Mouse (Mus musculus) testis, adult 2 months (tissue): Measurements from ENCODE around the gene Ube3a. TPM values are rescaled to one million over a fixed set of nuclear protein-coding genes. Genes with fewer than 3 reads are reported as not detected.

Experiments used
- H3K27ac ChIP-seq: fragments of 200-500 bp; 2 replicates; pipeline ENCODE4 v1.5.1; 2012; ENCODE audit warnings: low read depth, low read length; ENCODE audit not compliant: control insufficient read depth, insufficient read depth
- H3K27me3 ChIP-seq: fragments of 200-500 bp; 2 replicates; pipeline ENCODE4 v1.6.1; 2012; ENCODE audit warnings: mild to moderate bottlenecking, low read length, moderate library complexity; ENCODE audit not compliant: control insufficient read depth, insufficient read depth
- H3K36me3 ChIP-seq: fragments of 200-500 bp; 2 replicates; pipeline ENCODE4 v1.6.1; 2012; ENCODE audit warnings: mild to moderate bottlenecking, low read length; ENCODE audit not compliant: control insufficient read depth, insufficient read depth
- H3K4me1 ChIP-seq: fragments of 200-500 bp; 2 replicates; pipeline ENCODE4 v1.6.1; 2012; ENCODE audit warnings: low read length; ENCODE audit not compliant: control insufficient read depth, insufficient read depth
- H3K4me3 ChIP-seq: fragments of 200-500 bp; 2 replicates; pipeline ENCODE4 v1.5.1; 2012; ENCODE audit warnings: low read depth, mild to moderate bottlenecking, low read length, moderate library complexity, mixed read lengths; ENCODE audit not compliant: control insufficient read depth
- CTCF ChIP-seq: fragments of 200-500 bp; IDR thresholded peaks from 2 replicates; pipeline ENCODE4 v1.5.1; 2012; ENCODE audit warnings: low read depth, mild to moderate bottlenecking, inconsistent platforms, low read length, moderate library complexity; ENCODE audit not compliant: control insufficient read depth, insufficient read depth, insufficient replicate concordance
- POLR2A ChIP-seq: fragments of 200-500 bp; IDR thresholded peaks from 2 replicates; pipeline ENCODE4 v1.6.1; 2012; ENCODE audit warnings: low read depth, mild to moderate bottlenecking, inconsistent platforms, low read length, moderate library complexity; ENCODE audit not compliant: control insufficient read depth
- polyA plus RNA-seq: library from polyadenylated mRNA; depleted of rRNA; stranded (reverse); fragments of >200 nt; gene quantifications from 2 replicates; pipeline ENCODE4 v1.2.3, GENCODE M21; 2012

The Ube3a gene
- polyA plus RNA-seq, 1 experiment = 18.1 TPM

DNA sequence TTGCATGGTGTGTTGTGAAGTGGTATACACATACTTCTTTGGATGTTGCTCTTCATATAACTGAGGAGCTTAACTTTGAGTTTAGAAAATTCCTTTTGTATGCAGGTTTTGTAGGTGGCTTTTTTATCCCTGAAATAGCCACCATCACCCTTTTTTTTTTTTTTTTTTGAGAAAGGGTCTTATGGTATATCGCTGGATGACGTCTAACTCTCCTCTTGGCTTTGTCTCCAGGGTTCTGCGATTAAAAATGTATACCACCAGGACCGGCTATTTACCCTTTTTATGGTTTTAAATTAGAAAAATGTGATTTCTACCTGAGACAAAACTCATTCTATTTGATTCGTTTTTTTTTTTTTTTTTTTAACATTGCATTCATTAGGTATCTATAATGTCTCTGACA is 2.2 kb downstream of the Ube3a start:
- no peak overlapping the region for H3K4me3 ChIP-seq
- no peaks in the 10 kb centered on the region for H3K36me3 ChIP-seq
- H3K4me1 ChIP-seq = peaks cover 2% of the 10 kb centered on the region; the same call in 1 of the 2 replicates
- H3K27me3 ChIP-seq = no peaks in the 10 kb centered on the region
- TF ChIP-seq POLR2A (no peak), CTCF (no peak)
- H3K27ac ChIP-seq = no peak overlapping the region

DNA sequence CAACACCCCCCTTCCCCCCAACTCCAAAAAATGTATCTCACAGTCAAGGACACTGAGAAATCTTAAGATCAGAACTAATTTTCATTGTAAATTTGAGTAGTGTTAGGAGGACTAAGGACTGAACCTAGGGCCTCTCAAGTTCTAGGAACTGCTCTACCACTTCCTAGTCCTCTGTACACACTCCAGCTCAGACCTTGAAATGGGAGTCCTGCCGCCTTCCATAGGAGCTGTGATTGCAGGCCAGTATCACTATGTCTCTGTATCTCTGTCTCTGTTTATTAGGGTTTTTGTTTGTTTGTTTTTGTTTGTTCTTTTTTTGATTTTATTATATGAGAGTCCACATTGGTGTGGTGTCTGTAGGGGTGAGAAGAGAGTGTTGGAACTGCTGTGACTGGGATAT is 3.4 kb downstream of the Ube3a start:
- TF ChIP-seq POLR2A (no peak), CTCF (no peak)
- Histone ChIP-seq H3K4me3 (no peak overlapping the region), H3K27ac (no peak overlapping the region), H3K27me3 (no peaks in the 10 kb centered on the region), H3K36me3 (no peaks in the 10 kb centered on the region), H3K4me1 (peaks cover 2% of the 10 kb centered on the region; the same call in 1 of the 2 replicates)

DNA sequence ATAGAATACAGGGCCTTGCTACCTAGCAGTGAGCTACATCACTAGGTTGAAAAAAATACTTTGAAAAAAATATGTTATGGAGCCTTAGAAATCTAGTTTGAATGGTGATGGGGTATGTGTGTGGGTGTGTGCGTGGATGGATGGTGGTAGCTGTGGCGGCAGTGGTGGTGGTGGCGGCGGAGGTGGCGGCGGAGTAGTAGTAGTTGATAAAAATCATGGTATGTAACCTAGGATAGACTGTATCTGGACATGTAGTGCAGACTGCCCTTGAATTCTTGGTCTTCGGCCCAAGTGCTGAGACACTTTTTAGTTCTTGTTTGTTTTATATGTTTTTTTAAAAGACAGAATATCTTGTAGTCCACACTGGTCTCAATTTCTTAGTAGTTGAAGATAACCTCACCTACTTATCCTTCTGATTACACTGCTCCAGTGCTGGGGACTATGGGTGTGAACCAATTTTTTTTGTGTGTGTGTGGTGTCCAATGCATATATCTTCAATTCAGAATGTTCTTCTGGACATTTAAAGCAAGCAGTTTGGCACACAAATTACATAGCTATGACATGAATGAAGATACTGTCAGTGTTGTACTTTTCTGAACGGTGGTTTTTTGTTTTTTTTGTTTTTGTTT is 6.3 kb downstream of the Ube3a start:
- peak overlapping the region; percentile 24; the same call in 1 of the 2 replicates for H3K4me3 ChIP-seq
- no peaks in the 10 kb centered on the region for H3K27me3 ChIP-seq
- H3K27ac ChIP-seq = no peak overlapping the region
- TF ChIP-seq CTCF (no peak), POLR2A (no peak)
- peaks cover 2% of the 10 kb centered on the region; the same call in 1 of the 2 replicates for H3K4me1 ChIP-seq
- no peaks in the 10 kb centered on the region for H3K36me3 ChIP-seq

DNA sequence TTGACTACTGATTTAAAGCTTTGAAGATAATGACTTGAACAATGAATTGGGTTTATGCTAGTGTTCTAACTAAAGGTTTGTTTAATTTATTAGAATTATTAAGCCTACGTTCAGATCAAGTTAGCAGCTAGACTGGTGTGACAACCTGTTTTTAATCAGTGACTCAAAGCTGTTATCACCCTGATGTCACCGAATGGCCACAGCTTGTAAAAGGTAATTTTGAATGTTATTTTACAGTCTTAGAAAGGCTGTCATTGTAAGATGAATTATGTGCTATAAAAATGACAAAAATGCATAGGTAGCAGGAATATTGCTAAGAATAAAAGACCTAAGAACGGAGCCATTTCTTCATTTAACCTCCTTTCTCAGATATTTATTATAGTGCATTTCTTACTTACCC is 14.7 kb downstream of the Ube3a start:
- H3K4me1 ChIP-seq = no peaks in the 10 kb centered on the region
- no peak overlapping the region for H3K27ac ChIP-seq
- no peaks in the 10 kb centered on the region for H3K36me3 ChIP-seq
- TF ChIP-seq CTCF (no peak), POLR2A (no peak)
- H3K27me3 ChIP-seq = no peaks in the 10 kb centered on the region
- H3K4me3 ChIP-seq = no peak overlapping the region

DNA sequence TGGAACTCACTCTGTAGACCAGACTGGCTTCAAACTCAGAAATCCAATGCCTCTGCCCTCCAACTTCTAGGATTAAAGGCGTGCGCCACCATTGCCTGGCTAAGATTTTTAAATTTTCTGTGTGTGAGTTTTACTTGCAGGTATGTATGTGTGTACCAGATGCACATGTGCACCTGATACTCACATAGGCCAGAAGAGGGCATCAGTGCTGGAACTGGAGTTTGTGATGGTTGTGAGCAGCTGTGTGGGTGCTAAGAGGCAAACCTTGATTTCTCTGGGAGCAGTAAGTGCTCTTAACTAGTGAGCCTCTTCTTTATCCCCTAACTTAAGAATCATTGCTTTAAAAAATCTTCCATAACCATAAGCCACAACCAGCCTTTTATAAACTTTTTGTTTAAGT is 17.0 kb downstream of the Ube3a start:
- no peaks in the 10 kb centered on the region for H3K36me3 ChIP-seq
- no peaks in the 10 kb centered on the region for H3K4me1 ChIP-seq
- H3K27me3 ChIP-seq = no peaks in the 10 kb centered on the region
- H3K4me3 ChIP-seq = no peak overlapping the region
- TF ChIP-seq CTCF (no peak), POLR2A (no peak)
- H3K27ac ChIP-seq = no peak overlapping the region

DNA sequence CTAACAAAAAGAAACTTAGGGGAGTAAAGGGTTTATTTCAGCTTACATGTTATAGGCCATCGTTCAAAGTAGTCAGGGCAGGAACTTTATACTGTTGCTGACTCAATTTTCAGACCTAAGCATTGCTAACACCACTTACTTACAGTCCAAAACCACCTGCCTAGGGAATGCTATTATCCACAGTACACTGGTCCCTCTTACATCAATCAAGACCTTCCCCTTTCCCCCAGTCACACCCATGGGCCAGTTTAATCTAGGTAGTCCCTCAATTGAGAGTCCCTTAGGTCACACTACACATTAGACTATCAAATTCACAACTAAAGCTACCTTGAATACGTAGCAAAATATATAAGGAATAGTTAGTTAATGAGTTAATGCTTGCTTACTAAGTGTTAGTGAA is 24.8 kb downstream of the Ube3a start:
- H3K4me3 ChIP-seq = no peak overlapping the region
- TF ChIP-seq CTCF = no peak
- no peak for TF ChIP-seq POLR2A
- H3K4me1 ChIP-seq = no peaks in the 10 kb centered on the region
- no peaks in the 10 kb centered on the region for H3K27me3 ChIP-seq
- no peaks in the 10 kb centered on the region for H3K36me3 ChIP-seq
- H3K27ac ChIP-seq = no peak overlapping the region

DNA sequence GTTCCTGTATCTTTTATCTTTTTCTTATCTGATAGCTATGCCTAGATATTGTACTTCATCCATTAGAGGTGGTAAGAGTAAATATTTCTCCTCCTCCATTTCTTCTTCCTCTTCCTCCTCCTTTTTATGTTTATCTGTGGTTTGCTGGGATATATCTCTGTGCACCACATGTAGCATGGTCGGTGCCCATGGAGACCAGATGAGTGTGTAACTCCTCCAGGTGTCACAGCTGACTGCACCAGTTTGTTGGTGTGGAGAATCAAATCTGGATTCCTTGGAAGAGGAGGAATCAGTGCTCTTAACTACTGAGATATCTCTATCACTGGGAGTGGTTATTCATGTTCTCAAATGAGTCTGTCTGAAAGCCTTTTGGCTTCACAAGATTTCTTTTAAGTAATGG is 37.0 kb downstream of the Ube3a start:
- no peaks in the 10 kb centered on the region; the same call in 1 of the 2 replicates for H3K36me3 ChIP-seq
- no peaks in the 10 kb centered on the region for H3K27me3 ChIP-seq
- H3K27ac ChIP-seq = no peak overlapping the region
- TF ChIP-seq CTCF = no peak
- no peak for TF ChIP-seq POLR2A
- H3K4me1 ChIP-seq = no peaks in the 10 kb centered on the region
- H3K4me3 ChIP-seq = no peak overlapping the region
